Mouse (Mus musculus) heart, embryonic 10.5 days (tissue): ENCODE results near the gene Kcnab1. TPM values are rescaled to one million over a fixed set of nuclear protein-coding genes. Genes with fewer than 3 reads are reported as not detected.

Experiments
- DNase-seq: peaks from one replicate; pipeline ENCODE4 v3.0.0-alpha.2; 2017; ENCODE audit warnings: low spot score
- H3K27ac ChIP-seq: fragments of 300-500 bp; sonication (generic); 2 replicates; pipeline ENCODE4 v1.5.1; 2016; ENCODE audit warnings: mild to moderate bottlenecking
- H3K27me3 ChIP-seq: fragments of 300-500 bp; sonication (generic); 2 replicates; pipeline ENCODE4 v1.6.1; 2016; ENCODE audit warnings: mild to moderate bottlenecking; ENCODE audit not compliant: poor library complexity, insufficient read depth, severe bottlenecking
- H3K36me3 ChIP-seq: fragments of 300-500 bp; sonication (generic); 2 replicates; pipeline ENCODE4 v1.6.1; 2016; ENCODE audit warnings: mild to moderate bottlenecking, moderate library complexity
- H3K4me1 ChIP-seq: fragments of 300-500 bp; sonication (generic); 2 replicates; pipeline ENCODE4 v1.6.1; 2016; ENCODE audit warnings: mild to moderate bottlenecking
- H3K4me3 ChIP-seq: fragments of 300-500 bp; sonication (generic); 2 replicates; pipeline ENCODE4 v1.5.1; 2016; ENCODE audit warnings: mild to moderate bottlenecking, moderate library complexity
- H3K9me3 ChIP-seq: fragments of 300-500 bp; sonication (generic); 2 replicates; pipeline ENCODE4 v1.6.1; 2016; ENCODE audit warnings: mild to moderate bottlenecking, moderate library complexity
- WGBS: fragments of 180-500 bp; shearing (Covaris S2); methylation state at CpG from one replicate; pipeline ENCODE4 v1.1.7; 2016; 5-methylcytosine and 5-hydroxymethylcytosine counted together
- polyA plus RNA-seq: library from polyadenylated mRNA; unstranded; fragments of >200 nt; fragmentation: Nextera tagmentation; extraction: Ambion mirVana; gene quantifications from 2 replicates; pipeline ENCODE4 v1.2.1, GENCODE M21; 2016

Gene Kcnab1
- polyA plus RNA-seq, 1 experiment from 2014 or later: 7.0 TPM

GRCm38 (mm10) chr3:65296996-65297395 lies 187.8 kb downstream of the Kcnab1 start:
- DNase-seq: no peak
- WGBS: 55% methylated on average over 4 of the region's 4 CpGs
- Histone ChIP-seq H3K9me3 (no peaks in the 10 kb centered on the region), H3K4me1 (peaks cover 6% of the 10 kb centered on the region), H3K27ac (no peak overlapping the region), H3K27me3 (no peaks in the 10 kb centered on the region), H3K36me3 (no peaks in the 10 kb centered on the region), H3K4me3 (no peak overlapping the region)

GRCm38 (mm10) chr3:65299205-65299604 lies 190.0 kb downstream of the Kcnab1 start:
- DNase-seq: no peak
- Histone ChIP-seq H3K27me3 (no peaks in the 10 kb centered on the region), H3K36me3 (no peaks in the 10 kb centered on the region), H3K9me3 (no peaks in the 10 kb centered on the region), H3K4me1 (peaks cover 11% of the 10 kb centered on the region), H3K4me3 (no peak overlapping the region), H3K27ac (no peak overlapping the region)
- WGBS: 86% methylated on average over 4 of the region's 4 CpGs

GRCm38 (mm10) chr3:65301531-65301930 lies 192.3 kb downstream of the Kcnab1 start:
- no peaks in the 10 kb centered on the region for H3K27me3 ChIP-seq
- H3K4me3 ChIP-seq: no peak overlapping the region
- 32% methylated on average over 3 of the region's 3 CpGs for WGBS
- DNase-seq: no peak
- H3K27ac ChIP-seq: no peak overlapping the region
- peaks cover 11% of the 10 kb centered on the region for H3K4me1 ChIP-seq
- no peaks in the 10 kb centered on the region for H3K9me3 ChIP-seq
- H3K36me3 ChIP-seq: no peaks in the 10 kb centered on the region

GRCm38 (mm10) chr3:65302559-65302958 lies 193.4 kb downstream of the Kcnab1 start:
- H3K4me3 ChIP-seq: no peak overlapping the region
- H3K27me3 ChIP-seq: no peaks in the 10 kb centered on the region
- H3K4me1 ChIP-seq: peaks cover 4% of the 10 kb centered on the region; the same call in 1 of the 2 replicates
- no peaks in the 10 kb centered on the region for H3K9me3 ChIP-seq
- no peak overlapping the region for H3K27ac ChIP-seq
- WGBS: 17% methylated on average over 5 of the region's 5 CpGs
- DNase-seq: no peak
- no peaks in the 10 kb centered on the region for H3K36me3 ChIP-seq

- 75% methylated on average over 6 of the region's 6 CpGs for WGBS
- Histone ChIP-seq H3K27ac (no peak overlapping the region), H3K36me3 (no peaks in the 10 kb centered on the region), H3K4me3 (no peak overlapping the region), H3K9me3 (no peaks in the 10 kb centered on the region), H3K27me3 (no peaks in the 10 kb centered on the region), H3K4me1 (no peaks in the 10 kb centered on the region)
- DNase-seq: no peak
Observed at GRCm38 (mm10) chr3:65315837-65316236, 206.7 kb downstream of the Kcnab1 start.

GRCm38 (mm10) chr3:65316738-65317137 lies 207.6 kb downstream of the Kcnab1 start:
- Histone ChIP-seq H3K27me3 (no peaks in the 10 kb centered on the region), H3K4me1 (no peaks in the 10 kb centered on the region), H3K27ac (no peak overlapping the region), H3K36me3 (no peaks in the 10 kb centered on the region), H3K4me3 (no peak overlapping the region), H3K9me3 (no peaks in the 10 kb centered on the region)
- no peak for DNase-seq

GRCm38 (mm10) chr3:65317876-65318537 lies 208.8 kb downstream of the Kcnab1 start:
- H3K4me1 ChIP-seq: no peaks in the 10 kb centered on the region
- 33% methylated on average over 10 of the region's 10 CpGs for WGBS
- no peaks in the 10 kb centered on the region for H3K9me3 ChIP-seq
- DNase-seq: no peak
- H3K4me3 ChIP-seq: no peak overlapping the region
- no peaks in the 10 kb centered on the region for H3K36me3 ChIP-seq
- no peaks in the 10 kb centered on the region for H3K27me3 ChIP-seq
- no peak overlapping the region for H3K27ac ChIP-seq

- no peaks in the 10 kb centered on the region for H3K27me3 ChIP-seq
- no peak overlapping the region for H3K27ac ChIP-seq
- H3K36me3 ChIP-seq: no peaks in the 10 kb centered on the region
- no peak overlapping the region for H3K4me3 ChIP-seq
- DNase-seq: no peak
- no peaks in the 10 kb centered on the region for H3K9me3 ChIP-seq
- no peaks in the 10 kb centered on the region for H3K4me1 ChIP-seq
- WGBS: 71% methylated on average over 7 of the region's 7 CpGs
Observed at GRCm38 (mm10) chr3:65319248-65320008, 210.2 kb downstream of the Kcnab1 start.

- Histone ChIP-seq H3K9me3 (no peaks in the 10 kb centered on the region), H3K36me3 (no peaks in the 10 kb centered on the region), H3K27ac (no peak overlapping the region), H3K4me3 (no peak overlapping the region), H3K27me3 (no peaks in the 10 kb centered on the region), H3K4me1 (no peaks in the 10 kb centered on the region)
- no peak for DNase-seq
- 81% methylated on average over 4 of the region's 4 CpGs for WGBS
Observed at GRCm38 (mm10) chr3:65320990-65321389, 211.8 kb downstream of the Kcnab1 start.

- Histone ChIP-seq H3K9me3 (no peaks in the 10 kb centered on the region), H3K36me3 (no peaks in the 10 kb centered on the region), H3K27me3 (no peaks in the 10 kb centered on the region), H3K4me3 (no peak overlapping the region), H3K27ac (no peak overlapping the region), H3K4me1 (no peaks in the 10 kb centered on the region)
- WGBS: 90% methylated on average over 14 of the region's 14 CpGs
- no peak for DNase-seq
Observed at GRCm38 (mm10) chr3:65321981-65322779, 213.0 kb downstream of the Kcnab1 start.

GRCm38 (mm10) chr3:65325254-65325653 lies 216.1 kb downstream of the Kcnab1 start:
- Histone ChIP-seq H3K27me3 (no peaks in the 10 kb centered on the region), H3K9me3 (no peaks in the 10 kb centered on the region), H3K27ac (no peak overlapping the region), H3K36me3 (no peaks in the 10 kb centered on the region), H3K4me3 (no peak overlapping the region), H3K4me1 (no peaks in the 10 kb centered on the region)
- no peak for DNase-seq
- WGBS: 67% methylated on average over 3 of the region's 3 CpGs

GRCm38 (mm10) chr3:65328814-65329213 lies 219.6 kb downstream of the Kcnab1 start:
- 56% methylated on average over 4 of the region's 4 CpGs for WGBS
- H3K4me1 ChIP-seq: no peaks in the 10 kb centered on the region
- no peaks in the 10 kb centered on the region for H3K36me3 ChIP-seq
- no peaks in the 10 kb centered on the region for H3K27me3 ChIP-seq
- H3K27ac ChIP-seq: no peak overlapping the region
- H3K4me3 ChIP-seq: no peak overlapping the region
- H3K9me3 ChIP-seq: no peaks in the 10 kb centered on the region
- DNase-seq: no peak

- WGBS: 84% methylated on average over 10 of the region's 10 CpGs
- H3K27me3 ChIP-seq: no peaks in the 10 kb centered on the region
- no peak for DNase-seq
- no peaks in the 10 kb centered on the region for H3K36me3 ChIP-seq
- H3K4me3 ChIP-seq: no peak overlapping the region
- no peaks in the 10 kb centered on the region for H3K9me3 ChIP-seq
- H3K4me1 ChIP-seq: no peaks in the 10 kb centered on the region
- H3K27ac ChIP-seq: no peak overlapping the region
Observed at GRCm38 (mm10) chr3:65337835-65338464, 228.8 kb downstream of the Kcnab1 start.
